Mouse (Mus musculus) embryonic facial prominence, embryonic 11.5 days (tissue): ENCODE measurements at regions not wholly inside any gene's neighbourhood (a gene's known extent, or its start where the extent isn't known, plus 50 kb on each side); places are given as distances from the start of the nearest gene placed in this dataset.

ENCODE experiments used
- ATAC-seq: fragments of 200-750 bp; cut with Nextera tagmentation; replicated peaks from 2 replicates; pipeline ENCODE4 v1.8.0; 2017; ENCODE audit warnings: low read depth; ENCODE audit not compliant: insufficient number of reproducible peaks, low FRiP score, low TSS enrichment
- DNase-seq: peaks from one replicate; pipeline ENCODE4 v3.0.0-alpha.2; 2015; ENCODE audit warnings: low spot score
- H3K27ac ChIP-seq: fragments of 300-500 bp; sonication (generic); replicated peaks from 2 replicates; pipeline ENCODE4 v1.5.1; 2014; ENCODE audit warnings: mild to moderate bottlenecking, low read depth, low read length, control low read depth
- H3K27me3 ChIP-seq: fragments of 300-500 bp; sonication (generic); 2 replicates; pipeline ENCODE4 v1.6.1; 2014; ENCODE audit warnings: mild to moderate bottlenecking, low read length, moderate library complexity, mixed read lengths; ENCODE audit not compliant: control insufficient read depth, insufficient read depth
- H3K36me3 ChIP-seq: fragments of 300-500 bp; sonication (generic); replicated peaks from 2 replicates; pipeline ENCODE4 v1.6.1; 2014; ENCODE audit warnings: low read depth, mild to moderate bottlenecking, low read length, moderate library complexity, mixed read lengths; ENCODE audit not compliant: control insufficient read depth, insufficient read depth
- H3K4me1 ChIP-seq: fragments of 300-500 bp; sonication (generic); 2 replicates; pipeline ENCODE4 v1.6.1; 2014; ENCODE audit warnings: low read length, mixed read lengths; ENCODE audit not compliant: control insufficient read depth, insufficient read depth
- H3K4me2 ChIP-seq: fragments of 300-500 bp; sonication (generic); 2 replicates; pipeline ENCODE4 v1.6.1; 2014; ENCODE audit warnings: low read depth, mild to moderate bottlenecking, control low read depth, low read length, moderate library complexity
- H3K4me3 ChIP-seq: fragments of 300-500 bp; sonication (generic); 2 replicates; pipeline ENCODE4 v1.5.1; 2014; ENCODE audit warnings: low read depth, low read length, control low read depth
- H3K9ac ChIP-seq: fragments of 300-500 bp; sonication (generic); replicated peaks from 2 replicates; pipeline ENCODE4 v1.6.1; 2014; ENCODE audit warnings: mild to moderate bottlenecking, control low read depth, low read length
- H3K9me3 ChIP-seq: fragments of 300-500 bp; sonication (generic); replicated peaks from 2 replicates; pipeline ENCODE4 v1.6.1; 2016; ENCODE audit warnings: mild to moderate bottlenecking, low read length, inconsistent platforms, mixed read lengths; ENCODE audit not compliant: control insufficient read depth
- WGBS: fragments of 180-500 bp; shearing (Covaris S2); extraction: QIAGEN DNeasy Blood & Tissue Kit; methylation state at CpG from one replicate; pipeline ENCODE4 v1.1.7; 2014; 5-methylcytosine and 5-hydroxymethylcytosine counted together

- DNase-seq (no peak), ATAC-seq (no peak)
- no peak overlapping the region for H3K27ac ChIP-seq
- H3K4me3 ChIP-seq, result no peak overlapping the region
- H3K27me3 ChIP-seq, result no peaks in the 10 kb centered on the region
- H3K9me3 ChIP-seq, result no peaks in the 10 kb centered on the region
- no peak overlapping the region for H3K9ac ChIP-seq
- no peak overlapping the region for H3K4me2 ChIP-seq
- H3K36me3 ChIP-seq, result no peaks in the 10 kb centered on the region
- WGBS, result 87% methylated on average over 4 of the region's 4 CpGs
- no peaks in the 10 kb centered on the region for H3K4me1 ChIP-seq
These were observed 146.8 kb downstream of the Ktn1 start for GRCm38 (mm10) chr14:47795062-47795461.

GRCm38 (mm10) chr14:47798203-47798602 is 150.0 kb downstream of the Ktn1 start:
- 80% methylated on average over 3 of the region's 3 CpGs for WGBS
- no peaks in the 10 kb centered on the region for H3K9me3 ChIP-seq
- H3K36me3 ChIP-seq, result no peaks in the 10 kb centered on the region
- no peak for DNase-seq
- H3K27me3 ChIP-seq, result no peaks in the 10 kb centered on the region
- no peaks in the 10 kb centered on the region for H3K4me1 ChIP-seq
- no peak overlapping the region for H3K4me3 ChIP-seq
- no peak overlapping the region for H3K27ac ChIP-seq
- H3K9ac ChIP-seq, result no peak overlapping the region
- ATAC-seq, result no peak
- H3K4me2 ChIP-seq, result no peak overlapping the region

GRCm38 (mm10) chr14:47799564-47799963 is 151.3 kb downstream of the Ktn1 start:
- Histone ChIP-seq H3K36me3 (no peaks in the 10 kb centered on the region), H3K4me2 (no peak overlapping the region), H3K4me3 (no peak overlapping the region), H3K27ac (no peak overlapping the region), H3K9ac (no peak overlapping the region), H3K27me3 (no peaks in the 10 kb centered on the region), H3K4me1 (no peaks in the 10 kb centered on the region), H3K9me3 (no peaks in the 10 kb centered on the region)
- no peak for ATAC-seq
- WGBS, result 80% methylated on average over 2 of the region's 2 CpGs
- DNase-seq, result no peak

- 76% methylated on average over 1 of the region's 1 CpGs for WGBS
- H3K27ac ChIP-seq, result no peak overlapping the region
These were observed 157.0 kb downstream of the Ktn1 start for GRCm38 (mm10) chr14:47805202-47805601.

GRCm38 (mm10) chr14:47805771-47806535 is 157.7 kb downstream of the Ktn1 start:
- no peak for ATAC-seq

More at GRCm38 (mm10) chr14:47805202-47805601, 157.0 kb downstream of the Ktn1 start:
- ATAC-seq (no peak), DNase-seq (no peak)
- Histone ChIP-seq H3K9ac (no peak overlapping the region), H3K36me3 (no peaks in the 10 kb centered on the region), H3K4me2 (no peak overlapping the region), H3K4me3 (no peak overlapping the region), H3K9me3 (no peaks in the 10 kb centered on the region), H3K4me1 (no peaks in the 10 kb centered on the region), H3K27me3 (no peaks in the 10 kb centered on the region)

GRCm38 (mm10) chr14:47808097-47808910 is 160.1 kb downstream of the Ktn1 start:
- H3K27ac ChIP-seq, result no peak overlapping the region
- H3K9ac ChIP-seq, result no peak overlapping the region
- no peaks in the 10 kb centered on the region for H3K9me3 ChIP-seq
- no peak overlapping the region for H3K4me3 ChIP-seq
- H3K27me3 ChIP-seq, result no peaks in the 10 kb centered on the region
- no peak overlapping the region for H3K4me2 ChIP-seq
- ATAC-seq, result no peak
- no peaks in the 10 kb centered on the region for H3K4me1 ChIP-seq
- WGBS, result 69% methylated on average over 10 of the region's 10 CpGs
- DNase-seq, result no peak
- H3K36me3 ChIP-seq, result no peaks in the 10 kb centered on the region

More at GRCm38 (mm10) chr14:47805771-47806535, 157.7 kb downstream of the Ktn1 start:
- WGBS, result 31% methylated on average over 9 of the region's 9 CpGs
- Histone ChIP-seq H3K36me3 (no peaks in the 10 kb centered on the region), H3K4me1 (no peaks in the 10 kb centered on the region), H3K4me3 (no peak overlapping the region), H3K4me2 (no peak overlapping the region), H3K9me3 (no peaks in the 10 kb centered on the region), H3K27ac (no peak overlapping the region), H3K27me3 (no peaks in the 10 kb centered on the region), H3K9ac (no peak overlapping the region)
- DNase-seq, result peak; percentile 26

- Histone ChIP-seq H3K9ac (no peak overlapping the region), H3K36me3 (no peaks in the 10 kb centered on the region), H3K4me1 (no peaks in the 10 kb centered on the region), H3K27ac (no peak overlapping the region), H3K9me3 (no peaks in the 10 kb centered on the region), H3K4me3 (no peak overlapping the region), H3K4me2 (no peak overlapping the region), H3K27me3 (no peaks in the 10 kb centered on the region)
- no peak for ATAC-seq
- WGBS, result 70% methylated on average over 3 of the region's 3 CpGs
- no peak for DNase-seq
These were observed 170.0 kb downstream of the Ktn1 start for GRCm38 (mm10) chr14:47818224-47818623.

GRCm38 (mm10) chr14:47818641-47819040 is 170.4 kb downstream of the Ktn1 start:
- no peak for ATAC-seq
- Histone ChIP-seq H3K4me2 (no peak overlapping the region), H3K27me3 (no peaks in the 10 kb centered on the region), H3K9me3 (no peaks in the 10 kb centered on the region), H3K27ac (no peak overlapping the region), H3K9ac (no peak overlapping the region), H3K4me1 (no peaks in the 10 kb centered on the region), H3K4me3 (no peak overlapping the region), H3K36me3 (no peaks in the 10 kb centered on the region)
- WGBS, result 41% methylated on average over 3 of the region's 3 CpGs
- no peak for DNase-seq
